Mouse (Mus musculus): ENCODE results near the gene Rbfox2.

GRCm38 (mm10) chr15:77350117-77350516, 43.3 kb upstream of the Rbfox2 start:
- no peak for TF ChIP-seq CTCF (IDR thresholded peaks at IDR 0.05; ENCODE audit: low read depth)
- no peak for TF ChIP-seq EP300 (IDR thresholded peaks at IDR 0.05; ENCODE audit: low read depth)

Measured in liver, embryonic 14.5 days (tissue).